Mouse (Mus musculus) CD4-positive, CD25-positive, alpha-beta regulatory T cell, adult 4 months (primary cell): ENCODE results near the gene Pla2g1b. TPM values are rescaled to one million over a fixed set of nuclear protein-coding genes. Genes with fewer than 3 reads are reported as not detected.
A peak's percentile ranks its signal among the peaks of the same experiment; 100 is the strongest.
"Not testable (repeated sequence)": the region's sequence is repeated elsewhere in the genome, so short reads cannot be mapped to it uniquely, and the experiment has no call there.

Experiments used
- ATAC-seq: one replicate; pipeline ENCODE4 v1.8.0; 2017
- polyA plus RNA-seq, 2 experiments: library from polyadenylated mRNA; unstranded; fragments of 100-300 nt; shearing (Covaris generic); gene quantifications; one replicate each; pipeline ENCODE4 v1.2.1; 2017

Gene Pla2g1b
- polyA plus RNA-seq, 2 experiments from 2014 or later: not detected

GRCm38 (mm10) chr5:115485489-115486205, 19.6 kb downstream of the Pla2g1b start:
- ATAC-seq: no peak

GRCm38 (mm10) chr5:115486726-115487125, 20.7 kb downstream of the Pla2g1b start:
- ATAC-seq: no peak

- ATAC-seq: no peak
Observed at GRCm38 (mm10) chr5:115487353-115487752, 21.3 kb downstream of the Pla2g1b start.

- no peak for ATAC-seq
Observed at GRCm38 (mm10) chr5:115487942-115488580, 22.0 kb downstream of the Pla2g1b start.

GRCm38 (mm10) chr5:115488841-115489698, 23.0 kb downstream of the Pla2g1b start:
- ATAC-seq: peak; percentile 63

GRCm38 (mm10) chr5:115489699-115490637, 23.9 kb downstream of the Pla2g1b start:
- peak; percentile 68 for ATAC-seq

GRCm38 (mm10) chr5:115490638-115491000, 24.6 kb downstream of the Pla2g1b start:
- ATAC-seq: peak; percentile 33

GRCm38 (mm10) chr5:115491076-115491475, 25.0 kb downstream of the Pla2g1b start:
- ATAC-seq: no peak

- ATAC-seq: no peak
Observed at GRCm38 (mm10) chr5:115491771-115492322, 25.8 kb downstream of the Pla2g1b start.

- no peak for ATAC-seq
Observed at GRCm38 (mm10) chr5:115492711-115493335, 26.8 kb downstream of the Pla2g1b start.

- no peak for ATAC-seq
Observed at GRCm38 (mm10) chr5:115493441-115493840, 27.4 kb downstream of the Pla2g1b start.

- ATAC-seq: not testable (repeated sequence)
Observed at GRCm38 (mm10) chr5:115495618-115496017, 29.6 kb downstream of the Pla2g1b start.

GRCm38 (mm10) chr5:115497033-115497432, 31.0 kb downstream of the Pla2g1b start:
- no peak for ATAC-seq

GRCm38 (mm10) chr5:115498307-115499240, 32.5 kb downstream of the Pla2g1b start:
- ATAC-seq: no peak

- no peak for ATAC-seq
Observed at GRCm38 (mm10) chr5:115500383-115500935, 34.4 kb downstream of the Pla2g1b start.

- ATAC-seq: no peak
Observed at GRCm38 (mm10) chr5:115503035-115503434, 37.0 kb downstream of the Pla2g1b start.

GRCm38 (mm10) chr5:115505617-115506016, 39.6 kb downstream of the Pla2g1b start:
- not testable (repeated sequence) for ATAC-seq

GRCm38 (mm10) chr5:115506454-115507201, 40.6 kb downstream of the Pla2g1b start, which contains the start of gene Pxn:
Gene Pxn, plus strand, starts transcription at chr5:115506676.
- peak; percentile 90 for ATAC-seq
